Mouse (Mus musculus) ZHBTc4 (cell line): Measurements from ENCODE around the gene Plekha4.
A peak's percentile ranks its signal among the peaks of the same experiment; 100 is the strongest.

Experiments
- DNase-seq: peaks from one replicate; pipeline ENCODE4 v3.0.0-alpha.2; 2011; ENCODE audit warnings: low read depth, low spot score

Plekha4 gene

DNA sequence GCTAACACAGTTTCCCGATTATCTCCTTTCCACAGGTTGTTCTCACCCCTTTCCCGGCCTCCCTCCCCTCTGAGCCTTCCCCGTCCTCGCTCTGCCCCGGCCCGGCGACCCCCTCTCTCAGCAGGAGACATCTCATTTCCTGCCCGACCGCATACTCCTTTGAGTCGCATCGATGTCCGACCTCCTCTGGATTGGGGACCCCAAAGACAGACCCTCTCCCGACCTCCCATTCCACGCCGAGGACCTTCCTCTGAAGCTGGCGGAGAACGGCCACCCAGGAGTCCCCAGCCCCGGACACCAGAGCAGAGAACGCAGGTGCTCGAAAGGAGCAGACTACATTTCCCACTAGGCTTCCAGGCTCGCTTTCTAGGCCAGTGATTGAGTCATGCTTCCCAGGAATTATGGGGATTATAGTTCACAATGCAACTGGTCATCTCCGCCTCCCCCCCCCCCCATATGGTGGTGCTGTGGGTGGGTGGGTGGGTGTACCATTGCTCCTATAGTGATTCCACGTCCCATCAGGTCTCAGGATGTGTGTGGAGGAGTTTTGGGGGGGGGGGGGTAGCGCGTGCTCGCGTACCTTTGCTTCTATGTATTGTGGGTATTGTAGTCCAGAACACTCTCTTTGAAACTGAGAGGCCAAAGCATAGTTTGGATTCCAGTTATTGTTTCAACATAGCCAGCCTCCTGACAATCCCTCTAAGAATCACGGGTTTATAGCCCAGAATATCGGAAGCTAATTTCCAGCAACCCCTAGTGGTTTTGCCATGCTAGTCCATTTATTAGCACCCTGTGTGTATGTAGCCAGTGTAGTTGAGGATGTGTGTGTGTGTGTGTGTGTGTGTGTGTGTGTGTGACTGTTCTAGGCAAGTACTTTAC, 12.3 kb downstream of the Plekha4 start:
- peak; percentile 76 for DNase-seq

- no peak for DNase-seq
Measured at GRCm38 (mm10) chr7:45539095-45539494, 13.0 kb downstream of the Plekha4 start.

- no peak for DNase-seq
Measured at GRCm38 (mm10) chr7:45540213-45540612, 14.1 kb downstream of the Plekha4 start.

DNA sequence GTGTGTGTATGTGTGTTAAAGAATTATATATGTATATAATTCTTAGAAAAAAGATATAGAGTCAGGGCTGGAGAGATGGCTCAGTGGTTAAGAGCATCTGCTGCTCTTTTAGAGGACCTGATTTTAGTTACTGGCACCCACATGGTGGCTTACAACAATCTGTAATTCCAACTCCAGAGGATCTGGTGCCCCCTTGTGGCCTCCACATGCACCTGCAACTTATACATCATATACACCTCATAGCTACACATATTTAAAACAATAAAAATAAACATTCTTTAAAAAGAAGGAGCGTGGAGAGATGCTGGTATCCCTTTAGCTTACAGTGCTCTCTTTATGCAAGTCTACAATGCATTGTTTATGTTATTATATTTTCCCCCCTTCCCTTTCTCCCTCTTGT, 18.4 kb downstream of the Plekha4 start:
- peak; percentile 64 for DNase-seq

GRCm38 (mm10) chr7:45549641-45550436, 23.7 kb downstream of the Plekha4 start:
- DNase-seq: peak; percentile 68

GRCm38 (mm10) chr7:45550821-45551511, 24.8 kb downstream of the Plekha4 start:
- peak; percentile 71 for DNase-seq

- DNase-seq: peak; percentile 97
Measured at GRCm38 (mm10) chr7:45551512-45551883, 25.4 kb downstream of the Plekha4 start.

GRCm38 (mm10) chr7:45553519-45553918, 27.4 kb downstream of the Plekha4 start:
- DNase-seq: peak; percentile 51

- no peak for DNase-seq
Measured at GRCm38 (mm10) chr7:45553990-45554389, 27.9 kb downstream of the Plekha4 start.

GRCm38 (mm10) chr7:45554744-45555143, 28.6 kb downstream of the Plekha4 start, which contains the start of gene Hsd17b14:
Gene Hsd17b14 (plus strand): TSS chr7:45554893.
- DNase-seq: no peak

DNA sequence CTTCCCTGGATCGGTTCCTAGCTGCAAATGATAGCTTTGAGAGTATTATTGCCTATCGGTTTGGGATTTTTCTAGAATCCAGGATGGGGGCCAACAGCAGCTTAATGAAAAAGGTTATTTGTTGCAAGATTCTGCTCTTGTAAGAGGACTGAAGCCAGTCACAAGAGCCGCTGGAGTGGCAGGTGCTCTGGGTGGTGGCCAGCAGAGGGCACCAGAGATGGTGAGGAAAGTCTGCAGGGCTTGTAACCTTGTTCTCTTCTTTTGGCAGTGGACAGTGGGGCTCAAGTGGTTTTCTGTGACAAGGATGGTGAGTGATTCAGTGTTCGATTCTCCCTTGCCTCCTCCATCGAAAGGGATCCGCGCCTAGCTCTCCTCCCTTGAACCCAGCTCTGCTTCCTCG, 29.7 kb downstream of the Plekha4 start:
- DNase-seq: peak; percentile 86

GRCm38 (mm10) chr7:45558907-45559306, 32.8 kb downstream of the Plekha4 start:
- DNase-seq: peak; percentile 95

- DNase-seq: peak; percentile 90
Measured at GRCm38 (mm10) chr7:45560241-45560640, 34.1 kb downstream of the Plekha4 start.

DNA sequence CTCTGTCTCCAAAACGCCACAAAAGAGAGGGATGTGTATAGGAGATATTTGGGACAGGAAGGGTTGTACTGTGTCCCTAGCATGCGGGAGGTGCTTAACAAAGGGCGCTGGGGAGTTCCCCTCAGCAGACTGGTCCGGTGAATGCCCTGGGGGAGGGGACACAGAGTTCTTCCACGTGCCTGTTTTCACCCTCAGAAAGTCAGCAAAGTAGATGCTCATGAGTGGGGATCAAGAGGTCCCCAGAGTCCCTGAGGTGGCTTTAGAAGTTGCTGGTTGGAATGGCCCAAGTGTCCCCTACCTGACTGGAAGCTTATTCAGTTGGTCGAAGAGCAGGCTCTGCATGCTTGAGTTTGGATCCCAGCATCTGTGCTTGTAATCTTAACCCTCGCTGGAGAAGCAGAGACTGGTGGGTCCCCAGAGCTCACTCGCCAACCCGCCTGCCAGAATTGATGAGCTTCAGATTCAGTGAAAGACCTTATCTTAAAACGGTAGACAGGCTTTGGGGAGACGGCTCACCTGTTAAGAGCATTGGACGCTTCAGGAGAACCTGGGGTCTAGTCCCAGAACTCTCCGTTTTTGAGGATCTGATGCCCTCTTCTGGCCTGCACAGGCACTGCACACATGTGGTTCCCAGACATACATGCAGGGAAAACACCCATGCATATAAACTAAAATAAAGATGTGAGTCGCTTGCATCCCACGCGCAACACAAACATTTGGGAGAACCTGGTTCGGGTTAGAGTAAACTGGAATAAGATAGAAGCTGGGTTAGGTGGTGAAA, 34.9 kb downstream of the Plekha4 start:
- DNase-seq: peak; percentile 82

DNA sequence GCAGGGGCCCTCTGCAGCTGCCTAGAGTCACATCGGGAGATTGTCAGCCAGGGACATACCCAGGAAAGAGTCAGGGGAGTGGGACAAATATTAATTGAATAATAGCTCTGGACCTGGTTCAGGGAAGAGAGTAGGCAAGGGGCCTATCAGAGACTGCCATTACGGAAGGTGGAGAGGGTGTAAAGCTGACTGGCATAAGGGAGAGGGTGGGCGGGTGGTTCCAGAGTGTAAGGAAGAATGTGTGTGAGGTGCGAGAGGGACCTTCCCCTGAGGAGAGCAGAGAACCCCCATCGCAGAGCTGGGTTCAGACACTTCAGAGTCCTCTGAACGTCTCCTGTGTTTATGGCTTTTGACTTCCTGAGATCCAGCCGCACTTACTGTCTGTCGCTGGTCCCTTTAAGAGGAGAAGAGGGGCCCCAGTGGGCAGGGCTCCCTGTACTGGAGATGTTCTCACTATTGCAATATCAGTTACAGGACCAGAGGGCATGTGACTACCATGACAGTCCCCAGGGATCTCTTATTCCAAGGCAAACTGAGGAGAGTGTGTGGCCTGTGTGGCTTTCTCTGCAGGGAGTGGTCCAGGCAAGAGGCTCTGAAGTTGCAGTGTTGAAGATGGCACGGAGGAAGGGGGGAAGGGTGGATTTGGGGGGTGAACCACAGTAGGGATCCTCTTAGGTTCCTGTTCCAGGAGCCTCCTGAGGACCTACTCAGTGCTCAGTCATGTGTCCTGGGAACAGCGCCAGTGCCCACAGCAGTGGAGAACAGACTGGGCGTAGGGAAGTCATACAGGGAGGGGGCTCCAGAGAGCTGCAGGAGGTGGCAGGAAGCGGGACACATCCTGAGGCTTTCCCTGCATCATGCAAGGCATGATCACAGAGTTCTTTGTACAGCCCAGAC, 35.7 kb downstream of the Plekha4 start:
- DNase-seq: no peak

DNA sequence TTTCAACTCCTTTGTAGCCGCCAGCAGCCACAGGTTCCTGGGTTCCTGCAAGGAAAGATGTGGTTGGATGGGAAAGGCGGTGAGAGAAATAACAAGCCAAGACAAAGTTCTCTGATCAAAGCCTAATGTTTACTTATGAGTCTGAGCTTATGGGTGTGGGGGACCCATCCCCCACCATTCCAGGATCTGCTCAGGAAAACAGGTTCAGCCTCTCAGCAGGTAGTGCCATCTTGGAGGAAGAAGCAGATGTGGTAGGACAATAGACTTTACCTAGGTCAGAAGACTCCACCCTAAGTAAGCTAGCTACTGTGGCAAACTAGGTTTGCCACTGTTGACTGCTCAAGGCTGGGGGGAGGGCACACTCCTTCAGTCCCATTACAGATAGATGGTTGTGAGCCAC, 38.7 kb downstream of the Plekha4 start:
- peak; percentile 60 for DNase-seq

DNA sequence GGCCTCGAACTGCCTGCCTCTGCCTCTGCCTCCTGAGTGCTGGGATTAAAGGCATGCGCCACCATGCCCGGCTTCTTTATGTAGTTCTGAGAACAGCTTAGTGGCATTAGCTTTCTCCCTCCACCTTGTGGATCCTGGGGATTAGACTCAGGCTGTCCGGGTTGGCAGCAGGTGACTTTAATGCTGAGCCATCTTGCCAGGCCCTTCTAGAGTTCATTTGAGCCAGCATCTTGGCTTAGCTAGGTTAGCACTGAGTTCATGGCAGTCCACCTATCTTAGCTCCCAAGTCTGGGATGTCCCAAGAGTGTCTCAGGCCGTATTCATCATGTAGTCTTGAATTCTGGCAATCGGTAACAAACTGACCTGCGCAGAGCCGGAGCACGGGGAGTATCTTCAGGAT, 39.3 kb downstream of the Plekha4 start:
- no peak for DNase-seq

DNA sequence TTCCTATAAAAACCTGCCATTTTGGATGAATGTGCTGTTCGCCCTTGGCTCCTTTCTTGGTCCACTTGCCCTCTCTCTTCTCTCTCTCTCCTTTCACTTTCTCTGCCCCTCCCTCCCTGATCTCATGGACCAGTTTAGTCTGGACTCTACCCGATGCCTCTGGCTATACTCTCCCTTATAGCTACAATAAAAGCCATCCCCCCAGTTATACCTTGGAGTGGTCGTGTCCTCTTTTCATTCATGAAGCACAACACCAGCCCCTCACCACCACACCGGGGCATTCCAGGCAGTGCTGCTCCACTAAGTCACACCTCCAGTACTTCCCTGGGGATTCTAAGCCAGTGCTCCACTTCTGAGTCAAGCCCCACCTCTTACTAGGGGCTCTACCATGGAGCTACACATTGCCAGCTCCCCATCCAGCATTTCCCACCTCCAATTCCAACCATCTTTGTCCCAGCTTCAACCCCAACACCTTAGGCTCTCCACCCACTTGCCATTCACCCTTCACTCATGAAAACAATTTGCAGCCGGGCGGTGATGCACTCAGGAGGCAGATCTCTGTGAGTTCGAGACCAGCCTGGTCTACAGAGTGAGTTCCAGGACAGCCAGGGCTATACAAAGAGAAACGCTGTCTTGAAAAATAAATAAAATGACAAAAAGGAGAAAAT, 41.1 kb downstream of the Plekha4 start:
- peak; percentile 58 for DNase-seq

DNA sequence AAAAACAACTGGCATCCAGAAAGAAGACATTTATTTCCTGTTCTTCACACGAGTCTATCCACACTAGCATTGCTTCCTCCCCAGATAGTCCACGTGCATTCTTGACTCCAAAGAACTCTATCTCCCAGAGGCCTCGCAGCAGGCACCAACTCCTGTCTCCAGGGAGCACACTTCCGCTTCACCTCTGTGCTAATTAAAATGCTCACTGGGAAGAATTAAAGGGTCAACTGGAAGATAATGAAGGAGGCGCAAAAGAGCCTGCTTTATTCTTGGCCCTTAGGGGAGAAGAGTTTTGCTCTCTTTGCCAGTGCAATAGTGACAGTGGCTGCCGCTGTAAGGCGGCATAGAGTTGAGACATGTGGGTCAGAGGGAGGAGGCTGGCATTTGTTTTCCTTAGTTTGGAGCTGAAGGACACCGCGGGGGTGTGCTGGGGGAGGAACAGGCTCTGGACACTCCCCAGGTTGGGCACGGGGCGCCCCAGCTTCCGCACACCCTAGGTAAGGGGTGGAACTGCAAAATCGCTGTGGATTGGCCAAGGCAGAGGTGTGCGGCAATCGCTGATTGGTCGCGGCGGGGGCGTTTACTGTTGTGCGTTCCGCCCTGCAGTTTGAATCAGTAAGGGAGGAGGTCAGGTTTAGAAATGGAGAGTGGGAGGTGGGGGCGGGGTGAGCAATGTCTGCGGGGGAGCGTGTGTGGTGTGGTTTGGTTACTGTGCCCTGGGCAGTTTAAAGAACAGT, 41.8 kb downstream of the Plekha4 start:
- DNase-seq: peak; percentile 98
